Mouse (Mus musculus): Measurements from ENCODE around the gene Olfr1474.
"Not testable (repeated sequence)": the region's sequence is repeated elsewhere in the genome, so short reads cannot be mapped to it uniquely, and the experiment has no call there.

Gene Olfr1474

DNA sequence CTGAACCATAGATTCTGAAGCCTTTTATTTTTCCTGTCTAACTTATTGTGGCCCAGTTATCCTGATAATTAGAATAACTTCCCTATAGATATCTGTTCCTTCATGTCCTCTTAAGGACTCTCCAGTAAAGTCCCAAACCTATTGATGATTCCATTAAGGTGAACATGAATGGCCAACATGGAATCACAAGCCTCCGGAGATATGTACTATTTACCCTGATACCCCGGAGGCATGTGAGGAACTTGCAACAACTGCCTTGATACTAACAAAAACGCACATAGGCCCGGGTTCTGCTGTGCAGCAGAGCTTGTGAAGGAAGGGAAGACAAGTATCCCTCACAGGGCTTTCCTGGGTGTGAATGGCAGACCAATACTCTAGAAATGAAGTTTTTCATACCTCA, at the start of gene Olfr1474:
Gene Olfr1474, plus strand, starts transcription at position 301 of the 400 bp plus-strand sequence.
- not testable (repeated sequence) for DNase-seq (ENCODE audit: low read depth, low spot score)

DNA sequence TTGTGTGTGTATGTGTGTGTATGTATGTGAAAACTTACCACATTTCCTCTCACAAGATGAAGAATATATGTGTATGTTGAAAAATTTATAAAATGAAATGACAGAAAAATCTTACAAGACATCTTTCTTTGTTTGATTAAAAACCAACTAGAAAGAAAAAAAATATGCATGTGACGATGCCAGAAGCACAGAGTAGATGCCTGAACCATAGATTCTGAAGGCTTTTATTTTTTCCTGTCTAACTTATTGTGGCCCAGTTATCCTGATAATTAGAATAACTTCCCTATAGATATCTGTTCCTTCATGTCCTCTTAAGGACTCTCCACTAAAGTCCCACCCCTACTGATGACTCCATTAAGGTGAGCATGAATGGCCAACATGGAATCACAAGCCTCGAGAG, 26.3 kb upstream of the Olfr1474 start, which contains the start of gene Olfr1471:
Gene Olfr1471, plus strand, starts transcription at position 301 of the 400 bp plus-strand sequence.
- not testable (repeated sequence) for DNase-seq (ENCODE audit: low read depth, low spot score)

DNA sequence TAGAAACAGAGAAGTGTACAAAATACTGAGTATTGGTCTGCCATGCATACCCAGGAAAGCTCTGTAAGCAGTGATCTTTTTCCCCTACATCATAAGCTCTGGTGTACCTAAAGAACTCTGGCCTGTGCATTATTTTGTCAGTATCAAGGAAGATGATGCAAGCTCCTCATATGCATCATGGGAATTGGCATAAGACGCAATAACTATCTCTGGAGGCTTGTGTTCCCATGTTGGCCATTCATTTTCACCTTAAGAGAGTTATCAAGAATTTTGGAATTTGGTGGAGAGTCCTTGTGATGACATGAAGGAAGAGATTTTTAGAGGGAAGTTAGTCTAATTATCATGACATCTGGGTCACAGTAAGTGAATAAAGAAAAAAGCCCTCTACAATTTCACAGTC, 13.4 kb upstream of the Olfr1474 start, which contains the start of gene Olfr1472:
Gene Olfr1472, minus strand, starts transcription at position 101 of the 400 bp plus-strand sequence.
- no peak for DNase-seq (ENCODE audit: low read depth, low spot score)

DNA sequence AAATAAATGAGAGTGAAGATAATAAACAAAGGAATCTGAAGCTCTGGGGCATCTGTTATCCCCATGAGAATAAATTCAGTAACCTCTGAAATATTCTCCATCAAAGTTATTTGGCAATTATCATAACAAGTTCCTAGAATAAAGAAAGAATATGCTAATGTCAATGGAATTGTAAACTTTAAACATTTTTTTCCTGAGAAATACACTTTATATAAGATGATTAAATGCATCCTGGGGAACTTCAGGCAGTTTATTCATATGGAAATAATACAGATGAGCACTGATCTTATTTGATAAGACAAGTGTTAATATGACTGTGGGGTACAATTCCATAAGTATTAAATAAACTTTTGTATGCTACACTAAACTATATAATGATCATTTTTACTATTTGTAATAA, 10.7 kb downstream of the Olfr1474 start, which contains the start of gene Olfr1475:
Gene Olfr1475, minus strand, starts transcription at position 101 of the 400 bp plus-strand sequence.
- DNase-seq (ENCODE audit: low read depth, low spot score), result no peak

DNA sequence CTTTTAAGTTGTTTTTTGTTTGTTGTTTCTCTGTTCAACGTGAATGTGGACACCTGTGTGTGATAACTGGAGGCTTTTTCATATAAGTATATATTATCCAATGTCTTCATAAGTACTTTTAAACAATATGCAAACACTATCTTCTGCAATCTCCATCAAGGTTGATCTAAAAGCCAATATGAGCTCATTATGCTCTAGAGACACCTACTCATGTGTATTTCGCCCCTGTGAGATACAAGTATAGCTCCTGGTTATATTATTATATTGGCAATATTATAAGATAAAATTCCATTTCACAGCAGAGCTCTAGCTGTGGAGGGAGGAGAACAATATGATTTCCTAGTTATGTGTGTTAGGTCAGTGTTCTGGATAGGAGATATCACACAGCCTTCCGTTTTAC, 30.9 kb downstream of the Olfr1474 start, which contains the start of gene Olfr1477:
Gene Olfr1477, plus strand, starts transcription at position 301 of the 400 bp plus-strand sequence.
- no peak for DNase-seq (ENCODE audit: low read depth, low spot score)
